15 mouse cellular contexts compared by ENCODE assay signal in the genomic region with DNA sequence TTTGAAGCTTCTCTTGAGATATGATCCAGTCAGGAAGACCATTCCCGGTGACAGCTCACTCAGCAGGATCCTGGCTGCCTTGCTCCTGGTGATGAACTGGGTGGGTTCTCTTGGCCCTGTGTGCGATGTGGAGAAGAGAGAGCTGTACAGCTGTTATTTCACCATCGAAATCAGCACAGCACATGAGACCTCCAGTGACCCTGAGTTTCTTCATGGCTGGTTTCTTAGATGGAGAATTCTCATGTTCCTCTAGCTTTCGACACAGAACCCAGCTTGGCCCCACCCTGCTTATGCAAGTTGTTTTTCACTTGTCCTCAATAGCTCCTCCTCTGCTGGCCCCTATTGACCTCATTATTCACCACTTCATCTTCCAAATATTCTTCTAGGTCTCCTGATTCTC.
A peak's percentile ranks its signal among the peaks of the same experiment; 100 is the strongest.
DNase-seq lines count a peak whose midpoint lies in the region; ATAC-seq and TF ChIP-seq lines count a peak whose summit lies in the region.
"Had no signal": no experiment of that assay in that cellular context is flagged by ENCODE, and none has a peak within 500 bp of the region (broad histone marks: within the 10 kb centered on the region; RNA-seq: fewer than 3 reads in every experiment).

No protein-coding gene starts in this region.

- no peak for TF ChIP-seq CTCF in gastrocnemius, adult 2 months (IDR thresholded peaks at IDR 0.05)

- WGBS in heart, embryonic 12.5 days, result 79% methylated on average over 4 of the region's 4 CpGs
- WGBS in midbrain, embryonic 15.5 days, result 82% methylated on average over 4 of the region's 4 CpGs

- no peaks in the 10 kb centered on the region for H3K9me3 ChIP-seq in heart, embryonic 12.5 days (replicated peaks)
- no peaks in the 10 kb centered on the region for H3K9me3 ChIP-seq in midbrain, embryonic 15.5 days
- H3K9me3 ChIP-seq: forebrain, embryonic 15.5 days; kidney, embryonic 15.5 days; liver, embryonic 13.5 days; neural tube, embryonic 15.5 days had no signal

- ATAC-seq in heart, embryonic 12.5 days (ENCODE audit: insufficient number of reproducible peaks, low FRiP score), result no peak
- ATAC-seq in megakaryocyte progenitor cell, adult 5-6 weeks (replicated peaks; ENCODE audit: poor library complexity), result peak; percentile 87
- ATAC-seq in midbrain, embryonic 15.5 days (replicated peaks), result no peak
- ATAC-seq: activated CD4-positive, CD25-positive, alpha-beta regulatory T cell, adult 4 months; forebrain, embryonic 15.5 days had no signal

- H3K27ac ChIP-seq in heart, embryonic 12.5 days (ENCODE audit: poor library complexity, severe bottlenecking), result no peak overlapping the region
- peak overlapping the region; percentile 53 for H3K27ac ChIP-seq in gastrocnemius, adult 2 months
- no peak overlapping the region for H3K27ac ChIP-seq in midbrain, embryonic 15.5 days
- H3K27ac ChIP-seq: forebrain, embryonic 15.5 days; kidney, embryonic 15.5 days; liver, embryonic 13.5 days; neural tube, embryonic 15.5 days had no signal

- intact Hi-C loops in gastrocnemius, adult 2 months (cut with DNase I), result loop anchor here (10.0 kb wide), 1 partner anchor 199 kb away; the partner anchor contains the start of gene Man1a
- intact Hi-C loops in heart, postnatal 14 days (cut with DNase I), result no loop called here

- no peak overlapping the region for H3K9ac ChIP-seq in heart, embryonic 12.5 days
- H3K9ac ChIP-seq in midbrain, embryonic 15.5 days, result no peak overlapping the region
- H3K9ac ChIP-seq: forebrain, embryonic 15.5 days; kidney, embryonic 15.5 days; liver, embryonic 13.5 days; neural tube, embryonic 15.5 days had no signal

- H3K4me2 ChIP-seq in heart, embryonic 12.5 days, result no peak overlapping the region
- no peak overlapping the region for H3K4me2 ChIP-seq in midbrain, embryonic 15.5 days
- H3K4me2 ChIP-seq: forebrain, embryonic 15.5 days; kidney, embryonic 15.5 days; liver, embryonic 13.5 days; neural tube, embryonic 15.5 days had no signal

- DNase-seq in heart, adult 8-10 months (ENCODE audit: low spot score), result peak; percentile 65
- peak; percentile 63 for DNase-seq in gastrocnemius, adult 2 months
- peak; percentile 43 to 51 for DNase-seq in heart, postnatal 14 days
- no peak for DNase-seq in T-cell, adult 2 months (ENCODE audit: low spot score)
- no peak for DNase-seq in kidney, postnatal 10 days
- DNase-seq: cerebellum, adult 2 months; embryo, embryonic 11 days; liver, embryonic 13.5 days had no signal

- H3K27me3 ChIP-seq in heart, embryonic 12.5 days (replicated peaks), result no peaks in the 10 kb centered on the region
- H3K27me3 ChIP-seq in midbrain, embryonic 15.5 days (replicated peaks), result no peaks in the 10 kb centered on the region
- H3K27me3 ChIP-seq: forebrain, embryonic 15.5 days; kidney, embryonic 15.5 days; liver, embryonic 13.5 days; neural tube, embryonic 15.5 days had no signal

- no peaks in the 10 kb centered on the region for H3K36me3 ChIP-seq in heart, embryonic 12.5 days
- no peaks in the 10 kb centered on the region for H3K36me3 ChIP-seq in midbrain, embryonic 15.5 days (replicated peaks)
- H3K36me3 ChIP-seq: forebrain, embryonic 15.5 days; kidney, embryonic 15.5 days; liver, embryonic 13.5 days; neural tube, embryonic 15.5 days had no signal

- no peak overlapping the region for H3K4me3 ChIP-seq in heart, embryonic 12.5 days
- no peak overlapping the region for H3K4me3 ChIP-seq in gastrocnemius, adult 2 months
- H3K4me3 ChIP-seq in midbrain, embryonic 15.5 days, result no peak overlapping the region
- H3K4me3 ChIP-seq: forebrain, embryonic 15.5 days; kidney, embryonic 15.5 days; liver, embryonic 13.5 days; neural tube, embryonic 15.5 days had no signal

- no peaks in the 10 kb centered on the region for H3K4me1 ChIP-seq in heart, embryonic 12.5 days (replicated peaks)
- no peaks in the 10 kb centered on the region for H3K4me1 ChIP-seq in midbrain, embryonic 15.5 days
- H3K4me1 ChIP-seq: forebrain, embryonic 15.5 days; kidney, embryonic 15.5 days; neural tube, embryonic 15.5 days had no signal

Comparison
In these comparisons a context has a peak if more than half of its experiments do, and no peak if none do; other contexts are left out.
1. DNase-seq: peak in heart, adult 8-10 months (single experiment), gastrocnemius, adult 2 months (single experiment) and heart, postnatal 14 days (2 of 2); none in T-cell, adult 2 months (single experiment) and kidney, postnatal 10 days (single experiment).